Mouse (Mus musculus): ENCODE measurements at regions not wholly inside any gene's neighbourhood (a gene's known extent, or its start where the extent isn't known, plus 50 kb on each side); places are given as distances from the start of the nearest gene placed in this dataset.

DNA sequence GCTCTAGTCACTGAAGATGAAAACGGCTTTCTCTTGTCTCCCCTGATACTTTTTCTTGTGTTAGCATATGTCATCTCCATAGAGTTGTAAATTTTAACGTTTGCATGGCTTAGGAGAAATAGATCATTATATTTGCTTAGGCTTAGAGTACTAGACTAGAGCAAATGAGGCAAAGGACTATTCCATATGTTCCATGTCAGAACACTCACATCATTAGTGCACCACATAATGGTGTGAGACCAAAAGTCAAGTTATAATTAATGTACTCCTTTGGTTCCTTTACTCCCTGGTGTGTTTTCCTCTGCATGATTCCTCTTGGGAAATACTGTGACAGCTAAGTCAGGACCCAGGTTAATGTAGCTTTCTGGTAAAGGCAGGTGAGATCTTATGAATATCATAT is 956.2 kb upstream of the Fbxo33 start:
- no peak for TF ChIP-seq CHD2 (IDR thresholded peaks at IDR 0.05; ENCODE audit: low read depth, low read length)
- no peak for TF ChIP-seq ZNF384 (IDR thresholded peaks at IDR 0.05; ENCODE audit: low read depth, low read length)
- TF ChIP-seq ZC3H11A (IDR thresholded peaks at IDR 0.05; ENCODE audit: borderline replicate concordance, low read depth, low read length) = no peak
- no peak for TF ChIP-seq HCFC1 (IDR thresholded peaks at IDR 0.05; ENCODE audit: borderline replicate concordance, insufficient read depth, low read length)

Data from ES-E14 (cell line).